Mouse (Mus musculus) bone marrow macrophage, adult 2 months (primary cell): Measurements from ENCODE around the gene Abt1. TPM values are rescaled to one million over a fixed set of nuclear protein-coding genes. Genes with fewer than 3 reads are reported as not detected.

Source experiments
- H3K27ac ChIP-seq: 2 replicates; pipeline ENCODE4 v1.5.1; 2012; ENCODE audit warnings: low read depth, low read length; ENCODE audit not compliant: insufficient read depth
- H3K4me1 ChIP-seq: 2 replicates; pipeline ENCODE4 v1.6.1; 2012; ENCODE audit warnings: low read length; ENCODE audit not compliant: control insufficient read depth, insufficient read depth
- H3K4me3 ChIP-seq: 2 replicates; pipeline ENCODE4 v1.5.1; 2012; ENCODE audit warnings: mild to moderate bottlenecking, low read length, moderate library complexity; ENCODE audit not compliant: insufficient read depth
- CTCF ChIP-seq: IDR thresholded peaks from 2 replicates; pipeline ENCODE4 v1.5.1; 2012; ENCODE audit warnings: low read depth, mild to moderate bottlenecking, low read length, moderate library complexity
- POLR2A ChIP-seq: IDR thresholded peaks from 2 replicates; pipeline ENCODE4 v1.6.1; 2012; ENCODE audit warnings: mild to moderate bottlenecking, low read depth, low read length, borderline replicate concordance
- polyA plus RNA-seq: library from polyadenylated mRNA; stranded (reverse); fragments of >200 nt; gene quantifications from 2 replicates; pipeline ENCODE4 v1.2.4, GENCODE M21; 2012; ENCODE audit not compliant: missing spikeins, insufficient read depth, insufficient read length

Abt1 gene
- polyA plus RNA-seq, 1 experiment: 4.9 TPM

- peak overlapping the region; percentile 22; the same call in 1 of the 2 replicates for H3K27ac ChIP-seq
- TF ChIP-seq POLR2A (no peak), CTCF (no peak)
- 0 out of 2 replicates have a peak, but pooled peaks cover 2% of the 10 kb centered on the region for H3K4me1 ChIP-seq
- H3K4me3 ChIP-seq: peak overlapping the region; percentile 56
Measured at GRCm38 (mm10) chr13:23453926-23454325, 30.3 kb upstream of the Abt1 start.

- 0 out of 2 replicates have a peak, but pooled peaks cover 2% of the 10 kb centered on the region for H3K4me1 ChIP-seq
- H3K4me3 ChIP-seq: peak overlapping the region; percentile 56
- TF ChIP-seq CTCF (no peak), POLR2A (no peak)
- peak overlapping the region; percentile 22 for H3K27ac ChIP-seq
Measured at GRCm38 (mm10) chr13:23453362-23453862, 29.7 kb upstream of the Abt1 start.

- Histone ChIP-seq H3K4me3 (peak overlapping the region; percentile 58), H3K4me1 (peaks cover 2% of the 10 kb centered on the region; the same call in 1 of the 2 replicates), H3K27ac (peak overlapping the region; percentile 4; the same call in 1 of the 2 replicates)
- no peak for TF ChIP-seq CTCF
- TF ChIP-seq POLR2A: no peak
Measured at GRCm38 (mm10) chr13:23450398-23450797, 26.7 kb upstream of the Abt1 start.

- Histone ChIP-seq H3K4me1 (peaks cover 4% of the 10 kb centered on the region), H3K4me3 (peak overlapping the region; percentile 58), H3K27ac (0 out of 2 replicates have a peak overlapping the region, but pooled peaks have one; percentile 8)
- TF ChIP-seq CTCF: no peak
- TF ChIP-seq POLR2A: no peak
Measured at GRCm38 (mm10) chr13:23449235-23450095, 25.8 kb upstream of the Abt1 start.

GRCm38 (mm10) chr13:23448758-23449157 is 25.1 kb upstream of the Abt1 start:
- peaks cover 6% of the 10 kb centered on the region for H3K4me1 ChIP-seq
- TF ChIP-seq CTCF (no peak), POLR2A (no peak)
- no peak overlapping the region for H3K27ac ChIP-seq
- no peak overlapping the region for H3K4me3 ChIP-seq

GRCm38 (mm10) chr13:23446498-23446952 is 22.9 kb upstream of the Abt1 start:
- Histone ChIP-seq H3K4me1 (peaks cover 6% of the 10 kb centered on the region), H3K4me3 (peak overlapping the region; percentile 75), H3K27ac (no peak overlapping the region)
- no peak for TF ChIP-seq CTCF
- TF ChIP-seq POLR2A: no peak

GRCm38 (mm10) chr13:23445561-23446320 is 22.1 kb upstream of the Abt1 start:
- TF ChIP-seq CTCF (no peak), POLR2A (no peak)
- peak overlapping the region; percentile 75 for H3K4me3 ChIP-seq
- H3K4me1 ChIP-seq: peaks cover 4% of the 10 kb centered on the region
- H3K27ac ChIP-seq: peak overlapping the region; percentile 64

- TF ChIP-seq POLR2A: no peak
- TF ChIP-seq CTCF: no peak
- Histone ChIP-seq H3K4me3 (peak overlapping the region; percentile 71), H3K27ac (peak overlapping the region; percentile 64), H3K4me1 (peaks cover 4% of the 10 kb centered on the region)
Measured at GRCm38 (mm10) chr13:23445156-23445555, 21.5 kb upstream of the Abt1 start.

- Histone ChIP-seq H3K27ac (no peak overlapping the region), H3K4me3 (no peak overlapping the region), H3K4me1 (peaks cover 4% of the 10 kb centered on the region)
- TF ChIP-seq POLR2A: no peak
- no peak for TF ChIP-seq CTCF
Measured at GRCm38 (mm10) chr13:23444451-23444850, 20.8 kb upstream of the Abt1 start.
